Mouse (Mus musculus): ENCODE data around the gene Ifi27.
"Not testable (repeated sequence)": the region's sequence is repeated elsewhere in the genome, so short reads cannot be mapped to it uniquely, and the experiment has no call there.

The Ifi27 gene

DNA sequence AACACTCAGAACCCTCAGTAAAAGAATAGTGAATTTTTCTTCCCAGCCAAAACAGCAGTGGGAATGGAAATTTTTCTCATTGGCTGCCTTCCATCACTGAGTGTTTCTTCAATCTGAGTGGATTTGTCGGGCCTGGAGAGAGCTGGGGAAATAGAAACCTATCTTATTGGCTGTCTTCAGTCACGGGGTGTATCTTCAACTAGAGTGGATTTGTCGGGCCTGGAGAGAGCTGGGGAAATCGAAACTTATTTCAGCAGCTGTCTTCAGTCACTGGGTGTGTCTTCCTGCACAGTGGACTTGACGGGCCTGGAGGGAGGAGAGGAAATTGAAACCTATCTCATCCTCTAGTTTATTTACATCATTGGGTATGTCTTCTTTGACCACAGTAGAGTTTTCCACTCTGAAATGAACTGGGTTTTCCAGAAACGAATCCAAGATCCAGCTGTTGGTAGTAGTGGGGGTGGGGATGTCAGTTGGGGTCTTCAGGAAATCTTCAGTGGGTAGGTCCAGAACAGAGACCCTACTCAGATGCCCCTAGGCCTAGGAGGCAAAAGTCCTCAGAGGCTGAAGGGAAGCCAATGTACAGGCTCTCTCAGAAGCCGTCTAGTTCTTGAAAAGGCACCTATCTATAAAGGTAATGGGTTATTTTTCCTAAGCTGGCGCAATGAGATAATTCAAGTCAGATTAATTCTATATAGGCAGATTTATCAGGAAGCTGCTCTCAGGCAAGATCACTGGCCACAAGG is at the start of gene Ifi27:
Ifi27 (plus strand) TSS at position 226 of the 746 bp plus-strand sequence.
- peak; percentile 80 for DNase-seq (ENCODE audit: low spot score)

DNA sequence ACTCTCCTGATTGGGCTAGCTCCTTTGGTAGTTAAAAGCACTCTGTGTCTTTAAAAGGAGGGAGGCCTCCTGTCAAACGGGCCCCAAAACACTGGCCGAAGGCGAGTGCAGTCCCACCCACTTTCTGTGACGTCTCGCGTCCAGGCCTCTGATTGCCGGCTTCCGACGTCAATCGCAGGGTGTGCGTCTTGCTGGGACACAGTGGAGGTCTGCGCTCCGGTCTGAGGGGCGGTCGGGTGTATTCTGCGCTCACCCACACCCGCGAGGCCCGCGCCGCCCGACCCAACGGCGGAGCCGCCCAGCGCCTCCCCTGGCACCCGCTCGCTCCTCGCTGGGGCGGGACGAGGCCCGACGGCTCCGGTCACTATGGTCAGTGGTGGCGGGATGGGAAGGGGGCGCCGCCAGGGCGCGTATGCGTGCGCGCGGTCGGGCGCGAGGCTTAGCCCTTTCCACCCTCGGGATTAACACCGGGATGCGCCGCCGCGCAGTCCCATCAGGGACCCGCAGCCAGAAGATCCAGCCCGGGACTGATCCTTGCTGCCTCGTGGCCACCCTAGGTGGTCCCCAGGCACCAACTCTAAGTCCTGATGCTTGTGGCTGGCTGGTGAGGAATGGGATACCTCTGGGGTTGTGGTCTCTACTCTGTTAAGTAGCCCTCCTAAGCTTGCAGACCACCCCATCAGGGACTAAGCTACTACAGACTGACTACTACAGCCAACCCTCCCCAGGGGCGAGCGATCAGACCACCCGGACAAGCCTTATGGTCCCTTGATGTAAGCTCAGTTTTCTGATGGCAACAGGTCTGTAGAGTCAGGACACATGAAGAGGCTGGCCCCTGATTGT is 45.3 kb upstream of the Ifi27 start, which contains the start of gene Otub2:
Otub2 (plus strand) TSS at position 178 of the 843 bp plus-strand sequence.
- DNase-seq (ENCODE audit: low spot score): peak; percentile 94

DNA sequence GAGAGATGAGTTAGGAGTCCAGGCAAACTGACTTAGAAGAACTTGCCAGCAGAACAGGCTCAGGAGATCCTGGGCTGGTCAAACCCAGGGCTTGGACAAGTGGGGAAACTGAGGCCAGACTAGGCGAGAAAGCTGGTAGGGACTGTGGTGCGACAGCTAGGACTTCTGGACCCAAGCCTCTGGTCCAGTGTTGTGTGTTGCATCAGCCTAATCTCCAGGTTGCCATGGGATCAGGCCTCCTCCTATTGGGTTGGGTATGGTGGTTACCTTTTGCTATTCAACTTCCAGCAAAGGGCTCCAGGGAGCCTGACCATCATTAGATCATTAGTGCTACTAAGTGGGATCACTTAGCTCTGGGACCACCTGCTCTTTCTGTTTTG is 44.7 kb upstream of the Ifi27 start:
- peak; percentile 30 for DNase-seq (ENCODE audit: low spot score)

DNA sequence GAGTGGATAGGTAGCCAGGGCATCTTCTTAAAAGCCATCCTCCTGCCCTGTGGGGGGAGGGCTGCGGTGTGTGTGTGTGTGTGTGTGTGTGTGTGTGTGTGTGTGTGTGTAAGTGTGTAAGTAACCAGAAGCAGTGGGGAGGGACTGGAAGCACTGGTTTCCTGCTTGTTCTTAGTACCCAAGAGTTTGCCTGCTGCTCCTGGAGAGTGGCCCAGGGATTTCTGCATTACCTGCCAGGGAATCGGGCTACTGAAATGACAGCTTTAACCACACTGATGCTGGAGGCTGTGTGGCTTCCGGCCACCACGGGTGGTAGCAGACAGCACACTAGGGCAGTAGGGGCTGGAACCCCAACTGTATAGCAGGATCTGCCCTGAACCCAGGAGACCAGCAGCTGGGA is 44.0 kb upstream of the Ifi27 start:
- no peak for DNase-seq (ENCODE audit: low spot score)

DNA sequence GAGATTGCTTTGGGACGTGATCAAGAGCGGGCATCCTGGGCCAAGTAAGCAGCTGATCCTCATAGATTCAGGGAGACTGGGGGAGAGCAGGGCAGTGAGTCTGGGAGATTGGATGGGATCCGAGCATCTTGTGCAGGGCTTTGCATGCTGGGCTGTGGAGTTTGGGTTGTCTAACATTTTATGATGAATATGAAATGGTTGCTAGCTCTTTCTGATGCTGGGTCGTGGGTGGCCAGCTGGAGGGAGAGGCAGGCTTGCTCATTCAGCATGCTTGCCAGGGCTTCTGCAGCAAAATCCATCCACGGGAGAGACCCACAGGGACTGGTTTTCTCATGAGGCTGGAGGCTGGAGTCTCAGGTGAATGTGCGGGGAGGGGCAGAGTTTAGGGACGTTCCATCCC is 42.9 kb upstream of the Ifi27 start:
- DNase-seq (ENCODE audit: low spot score): no peak

DNA sequence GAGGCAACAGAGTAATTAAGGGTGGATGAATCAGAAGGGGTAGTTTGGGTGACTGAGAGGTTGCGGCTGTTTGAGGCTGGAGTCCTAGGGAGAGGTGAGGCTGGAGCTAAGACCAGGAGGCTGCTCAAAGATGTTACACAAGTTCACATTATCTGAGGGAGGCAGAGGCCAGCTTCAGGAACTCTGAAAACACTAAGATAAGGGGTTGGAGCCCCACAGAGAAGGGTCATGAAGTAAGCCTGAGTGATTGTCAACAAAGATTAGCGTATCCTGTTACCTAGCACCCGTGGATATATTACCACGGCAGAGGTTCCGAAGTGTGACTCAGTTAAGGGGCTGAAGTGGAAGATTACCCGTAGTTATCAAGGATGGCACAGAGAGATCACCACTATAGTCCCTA is 40.5 kb upstream of the Ifi27 start:
- no peak for DNase-seq (ENCODE audit: low spot score)

DNA sequence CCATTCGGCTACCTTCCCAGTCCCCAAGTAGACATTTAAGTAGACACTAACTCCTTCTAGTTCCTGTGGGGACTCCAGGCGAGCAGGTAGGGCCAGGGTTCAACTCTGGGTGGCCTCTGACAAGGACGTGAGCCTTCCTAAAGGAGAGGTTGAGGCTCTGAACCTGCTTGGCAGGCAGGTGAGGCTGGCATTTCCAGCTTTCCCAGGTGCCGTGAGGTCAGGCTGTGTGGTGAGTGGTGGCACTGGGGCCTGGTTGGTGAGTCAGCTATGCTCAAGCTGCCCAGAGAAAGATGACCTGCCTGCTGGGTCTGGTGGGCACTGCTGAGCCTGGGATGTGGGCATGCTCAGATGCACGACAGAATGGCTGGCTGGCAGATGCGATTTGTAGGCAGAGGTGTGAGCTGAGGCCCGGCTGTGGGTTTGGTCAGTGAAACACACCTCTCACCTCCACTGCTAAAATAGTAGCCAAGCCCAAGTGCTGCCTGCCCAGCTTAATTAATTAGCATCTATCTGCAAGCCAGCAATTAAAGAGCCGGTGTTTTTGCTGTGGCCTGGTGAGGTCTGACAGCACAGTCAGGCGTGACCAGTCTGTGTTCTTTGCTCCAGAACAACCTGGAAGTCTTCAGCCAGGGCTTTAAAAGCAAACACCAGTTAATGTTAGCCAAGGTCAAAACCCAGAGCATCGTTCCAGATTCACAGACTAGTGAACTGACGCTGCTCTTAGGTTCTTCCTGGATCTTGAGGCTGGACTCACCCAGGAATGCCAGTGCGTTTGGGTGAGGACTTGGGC is 38.3 kb upstream of the Ifi27 start:
- peak; percentile 42 for DNase-seq (ENCODE audit: low spot score)

DNA sequence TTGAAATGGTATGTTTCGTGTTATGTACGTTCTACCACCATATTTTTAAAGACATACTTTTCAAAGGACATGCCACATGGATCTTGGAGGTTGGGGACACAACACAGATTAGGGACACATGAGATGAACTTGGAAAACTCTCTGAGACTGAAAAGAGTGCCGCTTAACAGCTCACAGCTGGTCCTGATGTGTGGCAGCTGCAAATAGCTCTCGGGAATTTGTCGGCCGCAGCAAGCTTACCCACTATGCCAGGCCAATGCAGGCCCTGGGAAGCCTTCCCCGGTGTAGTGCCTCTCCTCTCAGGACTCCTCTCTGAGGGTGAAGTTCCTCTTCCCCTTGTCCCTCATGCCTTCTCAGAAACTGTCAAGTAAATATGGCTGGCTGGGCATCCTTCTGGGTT is 37.3 kb upstream of the Ifi27 start:
- no peak for DNase-seq (ENCODE audit: low spot score)

DNA sequence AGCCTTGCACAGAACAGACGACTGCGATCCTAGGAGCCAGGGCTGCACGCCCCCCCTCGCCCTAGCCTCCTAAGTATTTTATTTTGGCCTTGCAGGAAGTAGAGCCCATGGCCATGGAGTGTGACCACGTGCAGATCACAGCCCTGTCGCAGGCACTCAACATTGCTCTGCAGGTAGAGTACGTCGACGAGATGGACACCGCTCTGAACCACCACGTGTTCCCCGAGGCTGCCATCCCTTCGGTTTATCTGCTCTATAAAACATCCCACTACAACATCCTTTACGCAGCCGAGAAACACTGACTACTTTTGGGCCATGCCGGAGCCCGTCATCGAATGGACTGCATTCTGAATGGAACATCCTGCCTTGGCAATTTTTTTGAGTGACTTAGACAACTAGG is 29.9 kb upstream of the Ifi27 start:
- DNase-seq (ENCODE audit: low spot score): no peak

DNA sequence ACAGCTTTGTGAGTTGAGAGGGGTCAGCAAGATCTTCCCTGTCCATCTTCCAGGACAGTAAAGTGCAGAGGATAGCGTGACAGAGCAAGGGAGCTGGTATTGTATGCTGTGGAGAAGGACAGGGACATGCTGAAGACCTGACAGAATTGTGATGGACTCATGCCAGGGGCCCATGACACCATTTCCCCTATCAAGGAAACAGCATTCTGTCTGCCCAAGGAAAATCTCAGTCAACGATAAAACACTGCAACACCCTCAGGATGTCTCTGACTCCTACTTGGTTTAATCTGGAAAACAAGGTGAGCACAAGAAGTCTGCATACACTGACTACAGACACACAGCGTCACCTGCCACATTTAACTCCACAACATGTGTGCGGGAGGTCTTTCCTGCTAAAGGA is 26.3 kb upstream of the Ifi27 start, which contains the start of gene 9330161L09Rik:
9330161L09Rik (minus strand) TSS at position 101 of the 400 bp plus-strand sequence.
- DNase-seq (ENCODE audit: low spot score): no peak

DNA sequence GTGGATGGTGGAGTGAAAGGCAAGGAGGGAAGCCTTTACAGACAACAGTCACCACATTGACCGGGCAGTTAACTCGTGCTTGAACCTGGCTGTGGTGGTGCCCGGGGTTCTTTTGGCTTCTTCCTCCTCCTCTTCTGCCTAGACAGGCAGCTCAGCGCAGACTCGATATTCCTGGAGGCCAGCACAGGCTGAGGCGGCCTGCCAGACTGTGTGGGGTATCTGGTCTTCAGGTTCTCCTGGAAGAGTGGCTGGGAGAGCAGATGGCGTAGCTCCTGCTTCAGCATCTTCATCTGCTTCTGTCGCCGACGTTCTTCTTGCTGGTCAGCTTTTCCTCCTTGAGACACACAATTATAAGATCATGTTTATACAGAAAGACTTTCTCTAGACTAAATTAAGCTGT is 25.9 kb upstream of the Ifi27 start:
- no peak for DNase-seq (ENCODE audit: low spot score)

DNA sequence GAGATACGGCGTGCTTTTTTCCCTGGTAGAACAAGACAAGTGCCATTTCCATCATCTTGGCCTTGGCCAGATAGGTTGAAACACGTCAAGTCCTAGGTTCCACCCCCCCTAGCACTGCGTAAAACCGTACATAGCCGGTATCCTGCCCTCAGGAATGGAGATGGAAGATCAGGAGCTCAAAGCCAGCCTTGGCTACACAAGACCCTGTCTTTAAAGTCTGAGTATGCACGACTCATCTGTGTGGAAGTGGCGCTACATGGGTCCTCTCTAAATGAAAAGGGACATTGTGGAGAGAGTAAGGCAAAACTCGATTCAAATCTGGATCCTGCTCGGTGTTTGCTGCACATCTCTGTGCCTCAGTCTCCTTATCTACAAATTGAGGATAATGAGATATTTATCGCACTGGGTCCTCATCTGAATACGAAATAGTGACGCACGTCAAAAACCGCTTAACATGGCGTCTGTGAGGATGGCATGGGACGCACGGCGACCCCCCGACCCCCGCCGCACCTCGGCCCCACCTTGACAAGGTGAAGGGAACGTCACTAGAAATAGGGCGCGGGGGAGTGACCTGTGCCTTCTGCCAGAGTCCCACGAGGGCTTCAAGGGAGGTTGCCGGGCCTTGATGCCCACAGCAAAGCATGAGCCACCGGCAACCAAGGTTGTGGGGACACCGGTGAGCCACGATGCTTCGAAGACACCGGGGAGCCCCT is 8.8 kb upstream of the Ifi27 start:
- DNase-seq (ENCODE audit: low spot score): peak; percentile 6

DNA sequence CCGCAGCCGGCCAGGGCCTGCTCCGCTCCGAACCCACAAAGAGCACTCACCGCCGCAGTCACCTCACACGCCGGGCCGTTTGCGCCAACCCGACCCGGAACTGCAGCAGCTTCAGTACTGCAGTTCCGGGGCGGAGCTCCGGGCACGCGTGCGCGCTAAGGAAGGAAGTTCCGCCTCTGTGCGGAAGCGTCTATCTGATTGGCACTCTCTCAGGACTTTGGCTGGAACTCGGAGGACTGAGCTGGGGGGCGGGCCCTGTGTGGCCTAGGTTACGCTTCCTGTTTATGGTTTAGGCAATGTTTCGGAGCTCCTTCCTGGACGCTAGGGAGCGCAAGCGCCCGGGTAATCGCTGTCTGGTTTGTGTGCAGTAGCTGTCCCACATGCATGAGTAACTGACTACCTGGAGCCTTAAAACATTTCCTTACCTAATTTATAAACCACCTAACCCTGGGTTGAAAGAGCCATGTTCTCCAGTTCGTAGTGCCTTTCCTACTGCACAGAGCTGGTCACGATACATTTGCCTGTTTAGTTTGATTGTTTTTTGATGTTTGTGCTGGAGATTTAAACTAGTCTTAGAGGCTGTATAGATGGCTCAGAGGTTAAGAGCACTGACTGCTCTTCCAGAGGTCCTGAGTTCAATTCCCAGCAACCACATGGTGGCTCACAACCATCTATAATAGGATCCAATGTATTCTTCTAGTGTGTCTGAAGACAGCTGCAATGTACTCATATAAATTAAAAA is 8.1 kb upstream of the Ifi27 start, which contains the start of gene Ddx24:
Ddx24 (minus strand) TSS at position 102 of the 742 bp plus-strand sequence.
- DNase-seq (ENCODE audit: low spot score): peak; percentile 96

DNA sequence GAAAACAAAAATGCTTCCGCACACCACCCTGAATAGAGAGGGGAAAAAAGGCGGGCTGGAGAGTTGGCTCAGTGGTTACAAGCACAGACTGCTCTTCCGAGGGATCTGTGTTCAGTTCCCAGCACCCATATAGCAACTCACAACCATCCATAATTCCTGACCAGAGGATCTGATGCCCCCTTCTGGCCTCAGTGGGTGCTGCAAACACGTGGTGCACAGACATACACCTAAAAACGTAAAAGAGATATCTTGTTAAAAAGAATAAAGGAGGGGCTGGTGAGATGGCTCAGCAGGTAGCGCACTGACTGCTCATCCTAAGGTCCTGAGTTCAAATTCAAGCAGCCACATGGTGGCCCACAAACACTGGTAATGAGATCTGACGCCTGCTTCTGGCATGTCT is 7.3 kb upstream of the Ifi27 start:
- DNase-seq (ENCODE audit: low spot score): no peak

DNA sequence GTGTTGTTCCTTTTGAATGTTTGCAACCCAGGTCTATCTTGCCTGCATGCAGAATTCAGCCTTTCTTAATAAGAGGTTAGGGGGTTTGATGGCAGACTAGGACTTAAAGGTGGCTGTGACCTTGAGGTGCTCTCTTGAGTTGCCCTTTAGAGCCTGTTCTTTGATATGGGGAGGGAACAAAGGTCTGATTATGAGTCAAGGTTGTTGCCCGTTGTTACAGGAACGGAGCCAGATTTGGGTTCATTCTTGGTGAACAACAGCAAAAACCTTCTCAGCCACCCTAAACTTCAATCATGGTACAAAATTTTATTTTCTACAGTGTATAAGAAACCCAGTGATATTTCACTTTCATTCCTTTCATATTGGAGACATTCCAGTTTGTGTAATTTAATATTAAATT is 581 bp upstream of the Ifi27 start:
- no peak for DNase-seq (ENCODE audit: low spot score)

DNA sequence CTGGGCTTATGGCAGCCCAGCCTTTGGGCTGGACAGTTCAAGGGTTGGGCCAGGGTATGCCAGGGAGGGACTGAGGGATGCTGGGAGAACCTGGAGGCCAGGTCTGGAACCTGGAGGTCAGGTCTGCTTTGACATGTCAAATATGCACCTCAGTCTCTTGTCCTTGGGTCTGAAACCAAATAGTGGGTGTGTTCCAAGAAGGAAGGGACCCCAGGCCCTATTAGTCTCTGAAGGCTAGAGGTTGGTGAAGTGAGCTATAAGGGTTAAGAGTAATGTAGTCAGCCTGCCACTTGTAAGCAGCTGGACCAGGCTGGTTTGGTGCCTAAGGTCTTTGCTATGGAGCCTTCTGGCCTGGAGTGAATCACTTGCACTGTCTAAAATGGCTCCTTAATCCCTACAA is 850 bp downstream of the Ifi27 start:
- no peak for DNase-seq (ENCODE audit: low spot score)

DNA sequence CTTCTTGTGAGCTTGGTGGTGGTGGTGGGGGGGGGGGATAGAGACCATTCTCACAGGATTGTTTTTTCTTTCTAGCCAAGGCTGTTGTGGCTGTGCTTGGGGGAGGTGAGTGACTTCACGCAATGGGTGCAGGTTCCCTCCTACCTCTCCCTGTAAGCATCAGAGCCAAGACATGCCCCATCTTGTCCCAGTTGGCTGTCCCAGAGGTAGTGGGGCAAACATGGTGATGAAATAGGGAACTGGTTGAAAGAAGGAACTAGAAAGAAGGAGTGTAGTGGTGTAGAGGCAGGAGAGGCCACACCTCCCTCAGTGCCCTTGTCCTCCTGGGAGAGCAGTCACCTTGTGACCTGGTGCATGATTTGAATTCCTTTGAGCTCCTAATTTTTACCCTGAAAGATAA is 3.6 kb downstream of the Ifi27 start:
- no peak for DNase-seq (ENCODE audit: low spot score)

DNA sequence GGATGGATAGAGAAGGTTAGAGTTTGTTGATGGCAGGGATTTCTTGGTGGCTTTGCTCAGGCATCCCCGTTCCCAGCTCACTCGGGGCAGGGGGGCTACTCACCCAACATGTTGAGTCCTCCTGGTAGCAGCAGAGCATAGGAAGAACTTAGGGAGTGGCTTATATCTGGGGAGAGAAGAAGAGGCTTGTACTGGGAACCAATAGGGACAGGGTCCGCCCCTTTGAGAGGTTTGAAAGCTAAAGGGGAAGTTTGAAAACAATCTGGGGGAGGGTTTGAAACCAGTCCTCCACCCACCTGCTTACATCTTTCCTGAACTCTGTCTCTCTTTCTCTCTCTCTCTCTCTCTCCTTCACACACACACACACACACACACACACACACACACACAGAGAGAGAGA is 9.5 kb downstream of the Ifi27 start, which contains the start of gene Ifi27l2a:
Ifi27l2a (minus strand) TSS at position 157 of the 400 bp plus-strand sequence.
- DNase-seq (ENCODE audit: low spot score): no peak

DNA sequence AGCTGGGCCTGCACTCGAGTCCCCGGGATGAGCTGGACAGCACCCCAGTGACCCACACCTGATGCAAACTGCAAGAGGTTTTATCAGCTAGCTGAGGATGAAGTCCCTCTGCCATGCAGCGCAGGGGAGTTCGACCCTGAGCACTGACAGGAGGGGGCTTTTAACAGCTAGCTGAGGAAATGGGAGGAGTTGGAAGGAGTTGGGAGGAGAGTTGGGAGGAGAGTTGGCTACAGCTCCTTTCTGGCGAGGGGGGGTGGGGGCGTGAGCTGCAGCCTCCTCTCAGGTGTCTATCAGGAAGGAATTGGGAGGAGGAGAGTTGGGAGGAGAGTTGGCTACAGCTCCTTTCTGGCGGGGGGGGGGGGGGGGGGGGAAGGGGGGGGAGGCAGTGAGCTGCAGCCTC is 10.2 kb downstream of the Ifi27 start:
- DNase-seq (ENCODE audit: low spot score): not testable (repeated sequence)

DNA sequence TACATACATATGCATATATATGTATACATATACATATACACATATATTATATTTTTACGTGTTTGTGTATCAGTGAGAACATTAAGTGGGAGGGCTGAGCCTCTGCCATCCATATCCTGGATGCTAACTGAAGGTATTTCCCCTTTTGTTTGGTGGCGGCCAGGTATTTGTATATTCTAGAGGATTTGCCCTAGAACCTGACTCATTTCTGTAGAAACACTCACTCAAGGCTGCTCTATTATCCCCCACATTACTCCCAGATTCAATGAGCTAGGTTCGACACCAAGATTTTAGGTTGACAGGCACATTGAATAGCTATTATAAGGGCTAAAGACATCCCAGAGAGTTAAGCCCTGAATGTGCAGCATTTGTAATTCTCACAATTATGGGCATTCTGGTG is 11.0 kb downstream of the Ifi27 start:
- no peak for DNase-seq (ENCODE audit: low spot score)

DNA sequence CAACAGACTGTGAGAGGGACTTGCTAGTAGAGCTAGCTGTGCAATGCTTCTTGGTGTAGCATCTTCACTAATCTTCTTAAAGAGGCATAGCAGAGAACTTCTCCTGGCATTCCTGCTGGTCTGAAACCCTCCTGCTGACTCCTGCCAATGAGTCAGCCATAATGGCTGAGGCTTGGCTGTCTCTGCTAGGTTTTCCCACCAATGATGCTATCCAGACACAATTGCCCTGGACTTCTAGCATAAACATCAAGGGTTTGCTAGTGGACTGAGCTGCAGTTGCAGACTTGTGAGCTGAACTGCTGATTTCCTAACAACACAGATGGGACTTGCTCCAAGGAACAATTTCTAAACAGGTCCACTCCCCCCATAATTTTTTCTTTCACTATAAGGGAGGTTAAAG is 19.4 kb downstream of the Ifi27 start:
- DNase-seq (ENCODE audit: low spot score): peak; percentile 32
